Mouse (Mus musculus): Measurements from ENCODE around the gene Vmn2r58. TPM values are rescaled to one million over a fixed set of nuclear protein-coding genes. Genes with fewer than 3 reads are reported as not detected.
"Not testable (repeated sequence)": the region's sequence is repeated elsewhere in the genome, so short reads cannot be mapped to it uniquely, and the experiment has no call there.

Vmn2r58 gene
- polyA plus RNA-seq (2012; rRNA removed) = not detected in 2 replicates

DNA sequence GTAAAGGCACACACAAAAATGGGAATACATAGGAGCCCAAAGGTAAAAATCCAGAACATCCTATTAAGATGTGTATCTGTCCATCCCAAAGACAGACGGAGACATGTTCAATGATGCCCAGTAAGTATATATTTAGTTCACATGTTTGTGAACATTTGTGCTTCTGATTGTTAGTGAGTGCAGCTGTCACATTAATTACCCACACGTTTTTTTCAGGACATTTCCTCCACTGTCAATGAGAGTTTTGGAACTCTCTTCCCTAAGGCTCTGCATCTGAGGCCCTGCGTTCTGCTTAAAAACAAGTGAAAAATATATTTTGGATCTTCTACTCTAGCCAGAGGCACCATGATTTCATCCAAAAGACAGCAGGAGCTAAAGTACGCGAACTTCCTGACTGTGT is at the start of gene Vmn2r58:
Gene Vmn2r58, minus strand, starts transcription at position 101 of the 400 bp plus-strand sequence.
- DNase-seq (ENCODE audit: low spot score) = not testable (repeated sequence)

Other genes with a start within 250 kb of the Vmn2r58 start
- gene Zfp788, start 239.5 kb downstream of the Vmn2r58 start, polyA plus RNA-seq (2012; rRNA removed) = 13.5 and 13.8 TPM in 2 replicates
- not detected in 2 replicates for gene Vmn2r59, start 186.3 kb upstream of the Vmn2r58 start, polyA plus RNA-seq (2012; rRNA removed)
- gene Vmn2r60, start 235.1 kb upstream of the Vmn2r58 start, polyA plus RNA-seq (2012; rRNA removed) = not detected in 2 replicates

Data from urinary bladder, adult 2 months (tissue).